Mouse (Mus musculus) inflammation-experienced regulatory T-cells, adult 6 months (primary cell): ENCODE measurements around the gene Zim1. TPM values are rescaled to one million over a fixed set of nuclear protein-coding genes. Genes with fewer than 3 reads are reported as not detected.

Experiments
- ATAC-seq: one replicate; pipeline ENCODE4 v1.8.0; 2017
- polyA plus RNA-seq, 3 experiments: library from polyadenylated mRNA; unstranded; fragments of 100-300 nt; shearing (Covaris generic); gene quantifications; one replicate each; pipeline ENCODE4 v1.2.1; 2017

Zim1 gene
- polyA plus RNA-seq, 3 experiments from 2014 or later = not detected

DNA sequence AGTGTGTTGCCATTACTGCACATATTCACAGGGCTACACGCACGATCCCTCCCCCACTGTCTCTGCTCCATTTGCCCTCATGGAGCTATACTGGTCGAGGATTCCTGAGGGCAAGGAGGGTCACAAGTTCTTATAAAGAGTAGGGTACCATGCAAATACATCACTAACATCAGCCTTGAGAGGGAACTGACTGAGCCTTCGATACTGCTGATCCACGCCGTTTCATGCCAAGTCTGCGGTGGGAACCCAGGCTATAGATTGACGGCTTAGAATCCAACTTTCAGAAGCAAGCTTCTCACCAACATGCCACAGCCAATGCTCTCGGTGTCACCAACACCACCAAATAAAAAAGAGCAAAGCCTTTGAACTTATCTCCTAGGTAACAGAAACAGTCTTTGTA is 45.7 kb downstream of the Zim1 start:
- ATAC-seq = no peak

- ATAC-seq = no peak
Measured at GRCm38 (mm10) chr7:6645821-6646220, 50.4 kb downstream of the Zim1 start.

DNA sequence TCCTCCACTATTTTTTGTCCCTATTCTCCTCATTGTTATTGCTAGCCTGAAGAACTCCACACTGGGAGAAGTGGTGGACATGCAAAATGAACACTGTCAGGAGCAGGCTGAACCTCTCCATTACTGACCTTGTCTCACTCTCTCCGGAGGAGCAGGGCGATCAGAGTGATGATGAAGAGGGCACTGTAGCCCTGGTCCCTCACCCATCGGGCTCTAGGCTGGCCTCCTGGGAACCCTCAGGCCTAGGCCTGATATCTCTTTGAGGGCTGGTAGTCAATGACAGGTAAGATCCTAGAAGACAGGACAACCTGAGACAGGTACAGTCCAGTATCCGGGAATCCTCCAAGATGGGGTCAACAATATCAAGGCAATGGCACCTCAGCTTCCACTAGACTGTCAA is 58.2 kb downstream of the Zim1 start:
- no peak for ATAC-seq

- ATAC-seq = no peak
Measured at GRCm38 (mm10) chr7:6636741-6637140, 59.5 kb downstream of the Zim1 start.

DNA sequence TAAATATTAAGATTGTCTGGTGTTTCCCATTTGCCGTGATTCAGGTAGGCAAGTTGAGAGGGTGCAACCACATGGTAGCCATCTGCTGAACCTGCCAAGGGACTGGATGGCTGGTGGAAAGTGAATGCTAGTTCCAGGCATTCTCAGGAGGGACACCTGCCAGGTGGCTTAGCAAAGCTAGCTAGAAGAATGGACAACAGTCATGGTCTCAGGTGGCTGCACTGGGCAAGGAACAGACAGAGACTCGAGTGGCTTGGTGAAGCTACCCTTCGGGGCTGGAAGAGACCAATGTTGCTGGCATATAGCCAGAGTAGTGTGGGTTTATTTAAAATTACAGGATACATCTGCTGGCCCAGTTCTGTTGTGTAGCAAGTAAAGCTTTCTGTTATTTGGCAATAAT is 60.4 kb downstream of the Zim1 start:
- no peak for ATAC-seq

Other genes starting within 250 kb of the Zim1 start
- gene Olfr1336, start 240.3 kb downstream of the Zim1 start, polyA plus RNA-seq = under 1 TPM in 2 of 3 experiments, not detected in 1; 0.05 to 0.09 TPM
- under 1 TPM in 1 of 3 experiments, not detected in 2; 0.08 TPM for gene Olfr1346, start 229.3 kb downstream of the Zim1 start, polyA plus RNA-seq
- gene Olfr5, start 209.5 kb downstream of the Zim1 start, polyA plus RNA-seq = not detected
- not detected for gene Olfr1347, start 196.7 kb downstream of the Zim1 start, polyA plus RNA-seq
- not detected for gene Olfr1348, start 187.7 kb downstream of the Zim1 start, polyA plus RNA-seq
- gene Olfr1349, start 173.5 kb downstream of the Zim1 start, polyA plus RNA-seq = under 1 TPM in 1 of 3 experiments, not detected in 2; 0.13 TPM
- under 1 TPM in 1 of 3 experiments, not detected in 2; 0.35 TPM for gene Olfr1350, start 131.6 kb downstream of the Zim1 start, polyA plus RNA-seq
- not detected for gene Peg3, start 34.0 kb upstream of the Zim1 start, polyA plus RNA-seq
- under 1 TPM in 1 of 3 experiments, not detected in 2; 0.15 TPM for gene Usp29, start 34.1 kb upstream of the Zim1 start, polyA plus RNA-seq